Mouse (Mus musculus) CD8-positive naive resting alpha-beta T cell, adult 2 months (primary cell): ENCODE measurements around the gene P3h3.

Experiments used
- DNase-seq, 2 experiments: peaks; one replicate each; pipeline ENCODE4 v3.0.0; 2022; ENCODE audit warnings: low read depth in 2 of 2, low spot score in 2 of 2

The P3h3 gene

DNA sequence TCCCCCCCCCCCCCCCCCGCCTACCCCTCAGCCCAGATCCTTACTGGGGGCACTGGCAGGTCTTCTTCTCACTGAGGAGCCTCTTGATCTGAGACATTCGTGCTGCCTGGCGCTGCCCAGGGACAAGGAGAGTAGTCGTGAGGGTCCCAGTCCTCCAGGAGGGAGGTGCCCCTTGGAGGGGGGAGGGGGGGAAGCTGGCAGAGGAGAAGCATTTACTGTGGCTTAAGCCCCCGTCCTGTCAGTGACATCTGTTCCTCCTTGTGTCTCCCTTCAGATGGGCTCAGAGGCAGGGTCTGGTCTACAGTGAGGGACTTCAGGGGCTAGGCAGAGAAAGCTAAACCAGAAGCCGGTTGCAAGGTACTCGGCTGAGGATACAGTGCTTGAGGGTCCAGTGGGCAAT, 9.0 kb upstream of the P3h3 start:
- DNase-seq: no peak

GRCm38 (mm10) chr6:124865766-124866362, 8.3 kb upstream of the P3h3 start:
- no peak for DNase-seq

DNA sequence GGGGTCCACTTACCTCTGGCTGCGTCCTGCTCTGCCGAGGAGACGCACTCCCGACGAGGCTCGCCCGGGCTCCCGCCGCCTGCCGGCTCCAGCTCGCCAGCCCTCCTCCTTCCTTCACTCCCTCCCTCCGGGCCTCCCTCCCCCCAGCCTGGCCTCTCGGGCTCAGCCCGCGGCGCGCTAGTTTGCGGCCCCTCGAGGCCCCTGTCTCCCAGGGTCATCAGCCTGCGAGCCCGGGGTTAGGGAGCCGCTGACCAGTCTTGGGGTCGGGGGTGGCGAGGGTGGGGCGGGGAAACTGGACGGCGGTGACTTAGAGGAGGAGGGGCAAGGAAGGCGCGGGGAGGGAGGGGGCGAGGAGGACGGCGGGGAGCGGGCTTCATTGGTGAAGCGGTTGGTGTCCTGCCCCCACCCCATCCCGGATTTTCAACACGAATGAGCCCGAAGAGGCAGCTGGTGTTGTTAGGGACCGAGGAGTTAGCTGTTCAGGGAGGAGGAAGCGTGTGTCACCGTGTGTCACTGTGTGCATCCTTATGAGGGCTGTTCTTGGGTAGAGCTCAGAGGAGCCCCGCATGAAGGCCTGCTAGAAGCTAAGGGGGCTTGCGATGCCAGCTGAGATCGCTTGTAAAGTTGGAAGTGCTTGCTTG, 6.2 kb upstream of the P3h3 start, which contains the start of gene Gpr162:
Gene Gpr162 (minus strand): TSS at position 326 of the 641 bp plus-strand sequence.
- no peak for DNase-seq

DNA sequence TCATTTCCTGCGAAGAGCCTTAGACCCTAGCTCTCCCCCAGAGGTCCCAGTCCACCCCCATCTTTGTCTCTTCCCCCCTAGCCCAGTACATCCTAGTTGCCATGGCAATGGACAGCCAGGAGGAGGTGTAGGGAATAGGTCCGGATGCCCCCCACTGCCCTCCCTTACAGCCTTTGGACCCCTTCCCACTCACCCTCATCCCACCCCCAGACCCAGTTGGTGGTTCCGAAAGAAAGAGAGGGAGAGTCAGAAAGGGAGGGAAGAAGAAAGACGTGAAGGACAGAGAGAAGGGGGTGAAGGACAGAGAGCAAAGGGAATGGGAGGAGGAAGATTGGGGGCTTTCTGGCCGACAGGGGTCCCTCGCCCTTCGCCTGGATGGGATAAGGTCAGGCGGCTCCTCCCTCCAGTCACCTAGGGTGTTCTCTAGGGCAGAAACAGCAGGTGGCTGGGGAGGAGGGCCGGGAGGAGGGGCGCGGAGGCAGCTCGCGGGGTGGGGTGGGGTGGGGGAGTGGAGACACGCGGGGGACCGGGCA, 5.6 kb upstream of the P3h3 start:
- no peak for DNase-seq

GRCm38 (mm10) chr6:124862406-124863124, 5.0 kb upstream of the P3h3 start:
- DNase-seq: no peak

- DNase-seq: no peak
Measured at GRCm38 (mm10) chr6:124861802-124862201, 4.2 kb upstream of the P3h3 start.

- DNase-seq: no peak
Measured at GRCm38 (mm10) chr6:124861266-124861665, 3.7 kb upstream of the P3h3 start.

DNA sequence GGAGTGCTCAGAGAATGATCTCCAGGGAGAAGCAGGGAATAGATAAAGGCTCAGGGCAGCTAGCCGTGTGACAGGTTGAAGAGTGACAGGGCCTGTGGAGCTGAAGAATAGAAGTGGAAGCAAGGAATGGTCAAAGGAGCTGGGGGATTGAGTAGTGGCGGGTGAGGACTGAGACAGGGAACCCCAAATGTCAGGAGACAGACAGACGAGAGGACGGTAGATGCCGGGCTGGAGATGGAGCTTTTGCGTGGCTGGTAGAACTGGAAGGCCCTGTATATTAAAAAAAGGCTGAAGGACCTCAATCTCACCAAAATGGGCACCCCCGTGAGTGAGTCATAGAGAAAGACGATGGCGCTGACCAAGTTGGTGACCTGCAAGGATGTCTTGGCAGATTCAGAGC, 3.0 kb upstream of the P3h3 start:
- DNase-seq: no peak

- DNase-seq: peak; percentile 81 to 88
Measured at GRCm38 (mm10) chr6:124859725-124860124, 2.2 kb upstream of the P3h3 start.

DNA sequence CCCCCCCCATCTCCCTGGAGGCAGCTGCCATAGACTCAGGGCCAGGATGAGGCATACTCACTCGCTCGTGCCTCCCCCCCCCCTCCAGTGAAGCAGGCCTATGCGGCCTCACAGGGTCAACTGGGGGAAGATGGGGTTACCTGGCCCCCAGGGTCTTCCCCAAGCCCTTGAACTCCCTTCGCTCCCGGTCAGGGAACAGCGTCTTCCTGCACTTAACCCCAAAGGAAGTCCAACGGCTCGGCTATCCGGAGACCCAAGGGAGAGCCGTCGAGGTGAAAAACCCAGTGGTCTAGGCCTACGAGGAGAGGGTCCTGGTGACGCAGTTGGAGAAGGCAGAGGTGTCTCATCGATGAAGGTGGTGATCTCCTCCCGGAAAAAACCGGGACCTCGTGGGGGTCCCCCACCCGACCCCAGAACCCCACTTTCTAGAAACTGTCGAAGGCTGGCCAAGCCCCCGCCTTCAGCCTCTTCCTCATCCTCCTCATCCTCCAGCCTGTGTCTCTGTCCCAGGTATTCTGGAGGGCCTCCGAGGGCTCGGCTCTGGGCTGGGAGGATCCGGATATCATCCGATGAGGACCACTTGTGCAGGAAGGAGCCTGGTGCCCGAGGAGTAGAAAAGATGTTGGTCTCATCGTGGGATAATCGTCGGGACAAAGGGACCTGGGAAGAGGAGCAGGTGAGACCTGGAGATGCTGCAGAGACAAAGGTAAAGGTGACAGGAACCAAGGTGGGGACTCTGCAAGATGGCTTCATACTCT, 1.2 kb upstream of the P3h3 start:
- no peak for DNase-seq

GRCm38 (mm10) chr6:124857840-124858530, 433 bp upstream of the P3h3 start:
- DNase-seq: no peak

DNA sequence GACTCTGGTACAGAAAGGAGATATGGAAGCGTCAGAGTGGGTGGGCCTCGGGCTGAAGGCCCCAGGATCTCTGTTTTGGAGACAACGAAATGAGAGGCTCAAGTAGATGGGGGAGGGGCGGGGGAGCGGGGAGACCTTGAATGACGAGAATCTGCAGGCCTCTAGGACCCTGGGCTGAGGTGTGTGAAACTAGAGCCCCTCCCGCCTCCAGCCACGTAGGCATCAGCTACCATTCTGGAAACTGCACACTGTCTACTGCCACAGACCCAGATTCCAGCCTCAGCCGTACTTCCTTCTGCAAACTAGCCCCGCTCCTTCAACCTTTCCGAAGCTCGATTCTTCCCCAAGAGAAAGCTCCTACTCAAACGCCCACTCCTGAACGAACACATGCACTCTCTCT, 1.2 kb downstream of the P3h3 start:
- DNase-seq: no peak

GRCm38 (mm10) chr6:124854647-124855046, 2.9 kb downstream of the P3h3 start:
- no peak for DNase-seq

DNA sequence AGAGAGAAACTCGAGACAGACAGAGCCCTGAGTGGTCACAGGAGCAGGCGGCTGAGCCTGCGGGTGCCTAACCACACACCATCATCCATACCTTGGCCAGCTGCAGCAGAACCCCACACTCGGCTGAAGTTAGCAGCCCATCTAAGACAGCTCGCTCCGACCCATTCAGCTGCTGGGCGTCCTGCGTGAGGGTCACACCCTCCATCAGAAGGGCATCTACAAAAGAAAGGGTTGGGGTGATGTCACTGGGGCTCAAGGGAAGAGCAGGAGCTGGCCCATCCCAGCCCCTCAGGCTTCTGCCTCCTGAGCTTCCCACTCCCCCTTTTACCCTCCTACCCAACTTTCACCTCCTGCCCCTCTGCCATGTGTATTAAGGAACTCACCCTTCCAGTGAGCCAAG, 7.0 kb downstream of the P3h3 start:
- no peak for DNase-seq

DNA sequence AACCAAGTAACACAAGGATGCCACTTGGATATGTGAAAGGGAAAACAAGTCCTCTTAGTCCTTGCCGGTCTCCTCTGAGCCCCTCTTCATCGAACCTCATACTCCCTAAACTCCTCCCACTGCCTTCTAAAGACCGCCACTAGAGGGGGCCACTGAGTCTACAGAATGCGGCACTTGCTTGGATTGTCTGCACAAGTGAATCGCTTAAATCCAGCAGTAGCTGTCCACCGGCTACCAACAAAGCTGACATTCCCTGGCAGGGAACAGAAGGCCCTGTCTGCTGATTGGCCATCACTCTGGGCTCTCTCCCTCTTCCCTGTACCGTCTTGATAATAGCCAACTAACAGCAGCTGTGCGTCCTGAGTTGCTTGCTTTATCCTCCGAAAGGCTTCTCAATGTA, 10.2 kb downstream of the P3h3 start:
- peak; percentile 92 to 97 for DNase-seq

DNA sequence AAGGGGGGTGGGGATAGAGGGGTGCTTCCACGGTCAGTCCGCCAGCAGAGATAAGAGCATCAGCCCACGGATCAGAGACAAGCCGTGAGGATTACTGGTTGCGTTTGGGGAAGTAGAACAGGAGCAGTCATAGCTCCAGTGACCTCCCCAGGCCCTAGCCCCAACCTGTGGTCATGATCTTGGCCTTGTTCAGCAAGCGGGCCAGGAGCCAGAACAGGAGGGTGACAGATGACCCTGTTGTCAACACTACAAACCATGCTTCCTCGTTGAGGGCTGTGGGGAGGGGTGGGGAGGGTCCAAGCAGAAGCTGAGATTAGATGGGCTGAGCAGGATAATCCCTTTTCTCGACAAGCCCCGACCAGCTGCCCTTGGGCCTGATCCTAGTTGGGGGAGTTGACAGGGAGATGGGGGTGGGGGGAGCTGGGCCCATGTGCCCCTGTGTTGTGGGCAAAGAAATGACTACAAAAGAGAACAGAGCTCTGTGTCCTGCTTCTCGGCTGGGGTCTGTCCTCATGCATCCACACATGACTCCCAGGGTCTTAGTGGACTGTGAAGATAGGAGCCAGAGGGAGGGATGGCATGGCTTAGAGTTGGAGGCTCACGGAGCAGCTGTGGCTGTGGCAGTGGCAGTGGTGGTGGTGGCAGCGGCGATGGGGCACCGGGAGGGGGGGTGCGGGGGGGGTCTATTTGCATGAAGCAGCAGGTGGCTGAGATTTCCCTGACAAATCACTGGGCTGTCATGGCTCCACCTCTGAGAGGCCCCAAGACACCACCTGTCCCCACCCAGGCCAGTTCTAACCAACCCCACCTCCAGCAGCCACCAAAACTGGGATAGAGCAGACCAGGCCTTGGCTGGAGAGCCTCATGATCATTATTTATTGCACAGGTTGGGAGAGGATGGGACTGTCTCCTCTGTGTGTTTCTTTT, 17.0 kb downstream of the P3h3 start, which contains the start of gene Gnb3:
Gene Gnb3 (minus strand): TSS at position 35 of the 927 bp plus-strand sequence.
- DNase-seq: no peak

DNA sequence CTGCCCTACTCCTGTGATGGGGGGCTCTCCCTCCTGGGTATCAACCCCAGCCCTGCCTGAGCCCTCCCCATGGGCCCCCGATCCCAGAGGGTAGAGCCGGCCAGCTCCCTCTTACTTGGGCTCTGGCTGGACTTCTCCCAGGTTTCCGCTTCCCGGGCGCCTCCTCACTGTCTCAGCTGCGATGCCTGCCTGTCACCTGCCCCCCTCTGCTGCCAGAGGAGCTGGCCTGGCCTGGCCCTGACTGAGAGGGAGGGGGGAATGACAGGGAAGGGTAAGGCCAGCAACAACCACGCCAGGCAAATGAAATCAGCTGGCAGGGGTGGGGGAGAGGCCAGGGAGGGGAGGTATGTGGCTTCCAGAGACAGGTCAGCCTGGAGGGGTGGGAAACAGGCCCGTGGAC, 17.7 kb downstream of the P3h3 start:
- no peak for DNase-seq

GRCm38 (mm10) chr6:124836411-124836810, 21.1 kb downstream of the P3h3 start:
- DNase-seq: no peak

GRCm38 (mm10) chr6:124835531-124835930, 22.0 kb downstream of the P3h3 start:
- DNase-seq: no peak
